Mouse (Mus musculus): ENCODE measurements at regions not wholly inside any gene's neighbourhood (a gene's known extent, or its start where the extent isn't known, plus 50 kb on each side); places are given as distances from the start of the nearest gene placed in this dataset.

DNA sequence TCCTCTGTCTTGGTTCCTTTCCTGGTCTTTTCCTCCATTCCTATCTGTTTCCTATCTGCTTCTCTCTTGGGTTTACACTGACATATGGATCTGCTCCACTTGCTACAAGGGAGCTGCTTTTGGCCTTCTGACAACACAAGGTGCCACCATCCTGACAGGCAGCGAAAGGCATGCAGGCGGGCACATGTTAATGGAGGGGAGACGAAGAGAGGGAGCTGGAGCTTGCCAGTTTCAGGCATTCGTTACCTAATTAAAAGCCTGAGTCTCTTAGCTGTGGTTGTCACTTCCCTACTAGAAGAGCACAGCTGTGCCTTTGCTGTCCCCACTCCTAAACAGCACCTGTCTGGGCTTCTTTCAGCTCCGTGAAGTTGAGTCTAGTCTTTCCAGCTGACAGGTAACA is 711.5 kb upstream of the Kirrel3 start:
- DNase-seq (ENCODE audit: low spot score in 2 of 2) = no peak

DNA sequence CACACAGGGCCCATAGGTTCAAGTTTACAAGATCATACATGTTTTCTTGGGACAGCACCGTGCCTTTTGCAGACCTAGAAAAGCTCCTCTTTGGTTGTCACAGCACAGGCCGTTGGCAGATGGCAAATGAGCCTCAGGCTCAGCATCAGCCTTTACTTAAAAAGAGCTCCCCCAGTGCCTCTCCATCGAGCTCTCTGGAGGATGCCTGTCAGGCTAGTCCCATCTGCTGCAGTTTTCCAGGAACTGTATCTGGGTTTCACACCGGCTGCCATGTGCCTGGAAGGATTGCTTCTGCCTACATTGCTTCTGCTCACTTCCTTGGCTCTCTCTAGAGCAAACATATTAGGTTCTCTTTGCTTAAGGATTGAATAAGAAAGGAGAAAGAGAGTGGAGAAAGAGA is 695.1 kb upstream of the Kirrel3 start:
- DNase-seq (ENCODE audit: low spot score in 2 of 2) = no peak

DNA sequence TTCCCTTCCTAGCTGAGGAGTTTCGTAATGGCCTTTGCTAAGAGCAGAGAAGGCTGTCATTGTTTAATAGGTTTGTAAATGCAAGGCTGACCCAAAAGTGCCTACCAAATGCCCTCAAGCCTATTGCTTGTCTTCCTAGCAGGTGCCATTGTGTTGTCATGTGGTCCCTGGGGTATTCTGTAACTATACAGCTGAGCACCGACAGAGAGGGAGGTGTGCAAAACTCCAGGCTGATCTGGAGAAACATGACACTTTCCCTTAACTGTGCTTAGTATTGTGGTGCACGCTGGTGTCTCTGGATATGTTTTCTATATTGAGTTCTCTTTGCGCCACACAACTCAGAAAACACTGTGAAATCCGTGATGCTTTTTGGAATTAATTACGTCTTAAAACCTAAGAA is 685.4 kb upstream of the Kirrel3 start:
- DNase-seq (ENCODE audit: low spot score in 2 of 2) = no peak

DNA sequence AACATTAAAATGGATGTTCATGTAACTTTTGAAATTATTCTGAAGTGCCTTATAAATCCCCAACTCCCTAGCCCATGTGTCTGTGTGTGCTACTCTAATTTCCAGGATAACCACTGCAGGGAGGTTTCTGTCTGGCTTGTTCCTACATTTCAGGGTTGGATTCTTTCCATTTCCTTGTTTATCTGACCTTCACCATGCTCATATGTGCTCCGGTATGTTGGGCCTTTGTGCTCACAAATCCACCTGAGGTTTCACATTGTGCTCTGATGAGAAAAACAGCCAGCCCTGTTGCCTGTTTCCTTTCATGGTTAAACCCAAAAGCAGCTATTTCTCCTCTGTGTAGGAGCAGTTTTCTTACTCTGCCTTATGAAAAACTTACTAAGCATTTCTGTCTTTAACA is 684.9 kb upstream of the Kirrel3 start:
- DNase-seq (ENCODE audit: low spot score in 2 of 2) = no peak

DNA sequence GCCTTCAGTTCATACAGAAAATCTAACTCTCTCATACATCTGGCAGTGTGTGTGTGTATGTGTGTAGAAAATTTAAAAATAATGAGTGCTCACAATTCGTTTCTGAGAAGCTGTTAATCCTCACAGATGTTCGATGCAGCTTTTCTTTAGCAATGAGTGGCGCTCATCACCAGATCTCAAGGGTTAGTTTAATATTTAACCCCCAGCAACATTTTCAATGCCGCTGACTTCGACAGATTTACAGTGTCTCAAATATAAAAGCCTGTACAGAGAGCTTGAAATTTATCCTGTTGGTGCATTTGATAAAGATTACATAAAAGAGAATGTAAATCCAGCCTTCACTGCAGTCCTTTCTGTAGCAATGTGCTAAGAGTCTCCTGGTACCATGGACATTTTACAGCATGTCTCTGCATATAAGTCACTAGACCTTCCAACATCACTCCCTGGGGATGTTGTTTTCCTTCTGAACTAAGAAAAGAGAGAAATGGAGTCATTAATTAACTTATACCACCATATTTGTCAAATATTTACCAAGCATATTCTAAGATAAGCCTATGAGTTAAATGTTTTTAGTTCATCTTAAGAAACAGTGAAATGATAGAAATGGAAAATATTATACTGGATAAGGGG is 670.8 kb upstream of the Kirrel3 start:
- no peak for DNase-seq (ENCODE audit: low spot score in 2 of 2)

DNA sequence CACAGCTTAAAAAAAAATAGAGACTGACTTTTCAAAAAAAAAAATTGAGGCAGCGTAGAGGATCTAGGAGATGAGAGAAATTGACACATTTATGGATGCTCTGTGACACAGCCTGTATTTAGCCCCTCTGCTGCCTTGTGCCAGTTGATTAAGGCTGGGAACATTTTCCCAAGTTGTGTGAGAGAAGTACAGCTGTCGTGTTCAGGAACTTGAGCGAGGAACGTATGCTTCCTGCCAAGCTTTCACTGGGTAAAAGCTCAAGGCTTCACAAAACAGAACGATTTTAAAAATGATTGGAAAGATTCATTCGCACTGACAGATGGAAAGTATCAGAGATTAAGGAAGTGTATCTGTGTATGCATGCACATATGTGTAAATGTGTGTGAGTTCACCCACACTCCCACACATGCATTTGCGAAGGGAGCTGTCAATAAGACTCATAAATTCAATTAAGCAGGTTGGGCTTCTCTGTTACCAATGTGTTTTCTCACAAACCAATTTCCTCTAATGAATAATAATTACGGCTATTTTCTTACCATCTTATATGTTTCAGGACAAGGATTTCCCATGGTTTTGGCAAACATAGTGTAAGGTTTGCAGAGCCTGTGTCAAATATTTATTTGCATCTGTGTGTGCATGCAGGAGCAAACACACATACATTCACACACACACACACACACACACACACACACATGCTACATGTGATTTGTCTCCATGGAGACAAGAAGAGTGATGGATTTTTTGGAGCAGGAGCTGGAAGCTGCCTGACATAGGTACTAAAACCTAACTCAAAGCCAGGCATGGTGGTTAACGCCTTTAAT is 662.9 kb upstream of the Kirrel3 start:
- no peak for DNase-seq (ENCODE audit: low spot score in 2 of 2)

DNA sequence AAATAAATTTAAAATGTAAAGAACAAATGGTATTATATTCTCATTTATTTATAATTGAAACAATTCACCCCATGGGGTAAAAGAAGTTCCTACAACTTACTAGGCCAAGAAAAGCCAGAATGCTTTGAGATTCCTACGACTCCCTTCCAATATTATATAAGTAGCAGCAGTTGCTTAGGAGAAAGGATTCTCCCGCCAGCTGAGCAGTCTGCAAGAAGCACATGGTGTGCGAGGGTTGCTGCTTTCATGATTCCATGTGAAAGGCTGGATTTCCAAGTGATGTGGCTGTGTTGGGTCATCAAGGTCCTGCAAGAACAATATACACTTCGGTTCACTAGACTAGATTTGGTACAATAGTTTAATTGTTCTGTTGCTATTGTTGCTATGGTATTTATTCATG is 659.6 kb upstream of the Kirrel3 start:
- no peak for DNase-seq (ENCODE audit: low spot score in 2 of 2)

DNA sequence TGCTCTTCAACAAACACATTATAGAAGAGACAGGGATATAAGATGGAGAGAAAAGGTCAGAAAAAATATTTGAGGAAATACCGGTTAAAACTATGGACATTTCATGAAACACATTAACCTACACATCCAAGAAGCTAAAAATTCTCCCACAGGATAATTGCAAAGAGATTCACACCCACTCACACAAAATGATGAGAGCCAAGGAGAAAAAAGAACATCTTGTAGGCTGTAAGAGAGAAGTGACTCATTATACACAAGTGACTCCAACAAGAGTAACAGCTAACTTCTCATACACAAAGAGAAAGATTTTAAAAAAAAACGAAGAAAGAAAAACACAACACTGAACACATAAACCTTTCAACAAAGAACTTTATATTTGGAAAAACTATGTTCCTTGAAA is 658.3 kb upstream of the Kirrel3 start:
- no peak for DNase-seq (ENCODE audit: low spot score in 2 of 2)

DNA sequence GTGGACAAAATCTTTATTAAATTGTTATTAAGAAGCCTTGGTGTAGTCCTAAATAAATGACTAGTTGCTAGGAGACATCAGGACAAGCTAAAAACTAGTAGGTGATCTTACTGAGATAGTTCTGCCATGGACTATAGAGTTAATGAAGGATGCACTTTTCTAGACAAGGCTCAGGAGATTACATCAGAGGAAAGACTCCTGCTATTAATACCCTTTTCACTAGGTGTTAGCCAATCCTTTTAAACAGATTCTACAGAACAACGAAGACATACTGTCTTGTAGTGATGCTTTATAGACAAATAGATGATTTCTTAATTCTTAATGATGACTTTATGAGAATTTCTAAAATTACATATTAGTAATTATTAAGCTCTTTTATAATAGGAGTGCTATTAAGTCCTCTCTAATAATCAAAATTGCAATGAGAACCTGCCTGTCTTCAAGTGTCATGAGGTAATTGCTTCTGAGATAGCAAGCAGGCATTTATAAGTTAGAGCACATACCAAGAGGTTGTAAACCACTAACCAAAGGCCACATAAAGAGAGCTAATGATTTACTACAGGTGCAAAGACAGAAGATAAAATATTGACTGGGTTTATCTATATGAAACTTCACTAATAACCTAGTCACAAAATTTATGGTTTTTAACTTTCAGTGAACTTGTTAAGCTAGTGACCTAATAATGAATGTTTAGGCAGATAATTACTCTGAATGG is 647.9 kb upstream of the Kirrel3 start:
- DNase-seq (ENCODE audit: low spot score in 2 of 2) = no peak

DNA sequence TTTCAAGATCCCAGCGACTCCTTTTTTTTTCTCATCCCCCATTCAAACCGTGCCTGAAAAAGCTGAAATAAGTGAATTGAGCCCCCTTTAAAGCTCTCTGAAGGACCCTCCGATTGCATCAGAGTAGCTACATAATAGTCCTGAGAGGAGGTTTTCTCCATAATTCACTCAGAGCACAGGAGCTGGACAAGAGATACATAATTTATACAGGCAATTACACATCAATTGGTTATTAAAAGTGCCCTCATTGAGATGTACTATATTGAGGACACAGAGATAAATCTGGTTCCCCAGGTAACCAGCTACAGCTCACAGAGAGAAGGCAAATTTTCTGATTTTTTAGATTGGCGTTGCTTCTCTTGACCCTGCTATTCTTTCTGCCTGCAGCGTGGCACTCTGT is 636.1 kb upstream of the Kirrel3 start:
- DNase-seq (ENCODE audit: low spot score in 2 of 2) = no peak

DNA sequence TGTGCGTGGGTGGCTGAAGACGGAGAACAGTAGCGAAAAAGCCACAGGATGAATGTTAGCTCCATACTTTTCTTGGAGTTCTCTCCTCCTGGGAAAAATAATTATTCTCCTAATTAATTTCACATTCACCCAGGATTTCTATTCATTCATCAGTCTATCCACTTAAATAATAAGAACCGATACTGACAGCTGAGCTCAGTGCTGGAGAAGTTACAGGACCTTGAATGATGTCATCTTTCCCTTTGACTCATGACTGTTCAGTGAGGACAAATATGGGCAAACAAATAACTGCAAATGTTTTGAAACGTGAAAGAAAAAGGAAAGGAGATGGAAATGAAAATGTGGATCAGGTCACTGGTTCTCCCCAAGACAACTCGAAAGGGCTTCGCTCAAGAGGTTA is 635.7 kb upstream of the Kirrel3 start:
- no peak for DNase-seq (ENCODE audit: low spot score in 2 of 2)

DNA sequence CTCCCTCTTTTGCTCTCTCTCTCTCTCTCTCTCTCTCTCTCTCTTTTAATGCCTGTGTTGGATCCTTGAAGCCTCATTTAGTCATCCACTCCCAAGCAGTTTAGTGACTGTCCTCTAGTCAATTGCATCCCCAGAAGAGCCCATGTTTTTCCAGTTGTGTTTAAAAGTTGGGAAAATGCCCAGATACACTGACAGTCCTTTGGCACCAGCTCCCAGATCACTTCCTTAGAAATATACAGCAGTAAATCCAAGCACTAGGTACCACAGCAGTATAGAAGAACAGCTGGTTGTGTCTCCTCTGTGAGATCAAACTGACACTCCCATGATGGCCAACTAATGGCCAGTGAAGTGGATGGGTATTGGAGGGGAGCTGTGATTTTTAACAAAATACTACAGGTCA is 634.7 kb upstream of the Kirrel3 start:
- DNase-seq (ENCODE audit: low spot score in 2 of 2) = no peak

DNA sequence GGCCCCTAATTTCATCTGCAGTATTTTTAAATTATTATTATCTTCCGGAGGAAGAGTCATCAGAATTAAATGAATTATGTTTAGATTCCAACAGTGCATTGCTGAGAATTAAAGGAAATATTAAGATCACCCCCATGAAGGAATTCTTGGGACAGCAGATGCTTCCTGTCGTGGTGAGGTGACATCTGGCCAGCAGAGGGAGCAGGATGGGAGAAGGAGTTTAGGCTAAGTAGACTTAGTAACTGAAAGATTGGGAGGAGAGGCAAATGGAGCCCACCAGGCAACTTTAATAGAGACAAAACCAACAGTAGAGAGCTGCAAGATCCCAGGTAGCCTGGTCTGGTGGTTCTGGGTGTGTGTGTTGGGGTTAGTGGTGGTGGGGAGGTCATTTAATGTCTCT is 629.5 kb upstream of the Kirrel3 start:
- DNase-seq (ENCODE audit: low spot score in 2 of 2) = no peak

DNA sequence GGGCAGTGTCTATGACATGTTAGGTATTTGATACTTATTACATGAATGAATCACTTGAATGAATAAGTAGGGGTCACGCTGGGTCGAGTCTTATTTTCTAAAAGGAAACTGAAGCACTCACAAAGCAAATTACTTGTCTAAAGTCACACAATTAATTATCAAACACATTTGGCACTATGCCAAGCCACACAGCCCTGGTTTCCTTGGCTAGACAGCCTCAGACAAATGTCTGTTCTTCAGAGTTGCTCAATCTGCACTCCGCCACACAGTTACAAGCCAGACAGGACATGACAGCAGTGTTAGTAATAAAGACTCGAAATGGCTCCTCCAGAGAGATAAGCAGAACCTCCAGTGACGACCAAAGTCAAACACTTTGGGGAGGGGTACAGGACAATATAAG is 627.2 kb upstream of the Kirrel3 start:
- DNase-seq (ENCODE audit: low spot score in 2 of 2) = no peak

DNA sequence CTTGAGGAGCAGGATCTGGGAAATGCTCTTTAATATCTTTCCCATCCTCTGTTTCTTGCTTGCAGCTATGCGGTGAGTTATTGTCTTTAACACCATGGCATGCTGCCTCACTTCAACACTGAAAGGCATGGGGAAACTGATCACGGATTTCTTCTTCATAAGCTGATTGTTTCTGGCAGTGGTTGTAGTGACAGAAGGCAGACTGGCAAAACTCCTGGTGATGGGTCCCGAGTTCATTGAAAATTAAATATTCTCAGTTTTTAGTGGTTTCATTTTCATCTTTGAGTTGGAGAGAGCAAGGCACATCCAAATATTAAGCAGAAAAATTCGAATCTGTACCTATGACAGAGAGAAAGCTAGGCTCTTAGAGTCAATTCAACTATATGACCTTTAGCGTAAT is 617.0 kb upstream of the Kirrel3 start:
- DNase-seq (ENCODE audit: low spot score in 2 of 2) = no peak

DNA sequence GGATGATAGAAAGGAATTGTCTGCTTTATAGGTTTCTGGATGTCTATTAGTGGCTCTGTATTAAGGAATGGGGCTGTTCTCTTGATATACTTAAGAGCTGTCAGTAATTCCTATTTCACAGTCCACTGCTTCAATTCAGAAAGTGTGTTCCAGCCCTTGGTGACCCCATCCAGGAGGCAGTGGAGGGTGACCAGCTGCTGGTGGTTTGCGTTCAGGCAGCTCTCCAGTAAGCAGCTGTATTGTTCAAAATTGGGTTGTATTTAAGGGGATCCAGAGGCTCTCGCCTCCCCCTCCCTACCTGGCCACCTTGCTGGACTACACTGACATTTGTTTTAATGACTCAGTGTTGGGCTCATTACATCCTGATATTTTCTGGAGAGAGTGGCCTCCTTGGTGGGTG is 598.4 kb upstream of the Kirrel3 start:
- no peak for DNase-seq (ENCODE audit: low spot score in 2 of 2)

DNA sequence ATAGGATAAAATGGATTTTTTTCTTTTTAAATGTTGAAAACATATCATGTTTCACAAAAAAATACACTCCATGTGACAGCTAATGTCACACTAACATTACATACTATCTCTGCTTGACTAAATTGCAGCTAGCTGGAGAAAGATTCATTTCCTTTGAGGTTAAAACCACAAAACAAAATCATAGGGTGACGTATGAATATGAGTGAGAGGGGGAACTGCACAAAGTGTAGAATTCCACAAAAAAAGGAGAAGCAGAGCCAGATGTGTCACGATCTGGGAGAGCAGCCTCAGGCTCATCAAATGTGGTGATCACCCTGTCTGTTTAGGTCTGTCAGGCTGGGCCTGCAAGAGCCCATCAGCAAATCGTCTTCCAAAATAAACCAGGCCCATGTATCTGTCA is 593.7 kb upstream of the Kirrel3 start:
- no peak for DNase-seq (ENCODE audit: low spot score in 2 of 2)

DNA sequence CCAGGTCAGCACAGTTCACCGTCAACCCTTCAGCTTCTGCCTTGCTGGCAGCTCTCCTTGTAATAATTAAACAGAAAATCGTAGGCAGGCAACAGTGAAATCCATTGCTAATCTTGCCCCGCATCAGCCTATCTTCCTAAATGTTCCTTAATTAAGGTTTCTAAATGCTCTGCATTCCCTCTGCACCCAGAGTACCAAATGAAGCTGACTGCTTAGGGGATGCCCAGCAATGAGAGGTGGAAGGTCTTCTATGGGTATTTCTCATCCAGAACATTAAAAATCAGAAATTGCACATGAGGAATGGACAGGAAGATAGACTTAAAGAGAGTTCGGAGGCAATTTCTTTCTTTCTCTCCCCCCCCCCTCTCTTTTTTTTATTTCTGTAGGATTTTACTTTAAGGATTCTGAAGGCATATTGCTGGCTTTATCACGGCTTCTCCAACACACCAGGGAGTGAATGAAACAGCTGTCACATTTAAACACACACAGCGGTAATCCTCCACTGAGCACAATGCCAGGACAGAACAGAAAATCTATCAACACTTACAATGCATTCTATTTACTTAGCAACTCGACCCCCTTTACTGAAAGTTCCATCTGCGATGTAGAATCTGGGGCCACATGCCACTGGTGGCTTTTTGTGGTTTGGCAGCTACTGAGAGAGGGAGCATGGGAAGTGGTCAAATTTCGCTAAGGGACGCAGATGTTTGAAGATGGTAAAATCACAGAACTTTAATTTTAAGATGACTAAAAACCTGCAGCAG is 584.2 kb upstream of the Kirrel3 start:
- DNase-seq (ENCODE audit: low spot score in 2 of 2) = no peak

DNA sequence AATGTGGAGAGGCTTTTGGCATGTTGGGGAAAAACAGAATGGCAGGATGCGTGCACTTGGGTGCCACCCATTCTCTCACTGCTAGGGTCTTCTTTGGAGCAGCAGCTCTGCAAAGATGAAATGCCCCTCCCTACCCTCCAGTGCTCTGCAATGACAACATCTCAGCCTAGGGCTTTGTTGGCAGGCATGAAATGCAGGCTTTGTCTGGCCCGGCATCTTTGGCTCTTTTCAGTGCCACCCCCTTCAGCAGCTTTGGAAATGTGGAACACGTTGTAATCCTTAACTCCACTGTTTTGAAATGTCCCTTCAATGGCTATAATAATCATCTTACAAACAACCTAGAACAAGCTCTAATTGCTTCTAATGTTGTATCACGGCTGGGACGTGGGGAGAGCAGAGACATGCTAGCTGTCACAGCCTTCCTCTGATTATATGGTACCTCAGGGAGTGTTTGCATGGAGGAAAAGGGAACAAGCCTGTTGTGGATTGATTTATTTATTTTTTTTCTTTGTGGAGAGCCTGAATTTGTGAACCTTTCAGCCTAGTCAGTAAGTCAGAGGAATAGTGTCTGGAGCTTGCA is 581.6 kb upstream of the Kirrel3 start:
- no peak for DNase-seq (ENCODE audit: low spot score in 2 of 2)

DNA sequence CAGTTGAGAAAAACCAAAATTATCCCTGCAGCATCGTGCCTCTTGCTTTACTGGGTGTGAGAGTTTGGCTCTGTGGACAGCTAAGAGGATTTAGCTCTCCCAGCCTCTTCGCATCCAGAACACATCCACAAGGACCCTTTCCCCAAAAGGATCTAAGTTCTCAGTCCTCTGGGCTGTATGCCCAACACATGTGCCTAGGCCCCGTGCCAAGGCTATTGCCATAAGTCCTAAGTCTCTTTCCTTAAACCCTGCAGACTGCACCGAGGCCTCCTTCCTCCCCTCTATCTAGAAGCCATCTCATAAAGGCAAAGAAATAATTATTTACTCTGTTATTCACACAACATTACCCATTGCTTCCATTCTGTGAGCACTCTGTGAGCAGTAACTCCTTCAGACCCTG is 570.8 kb upstream of the Kirrel3 start:
- no peak for DNase-seq (ENCODE audit: low spot score in 2 of 2)

DNA sequence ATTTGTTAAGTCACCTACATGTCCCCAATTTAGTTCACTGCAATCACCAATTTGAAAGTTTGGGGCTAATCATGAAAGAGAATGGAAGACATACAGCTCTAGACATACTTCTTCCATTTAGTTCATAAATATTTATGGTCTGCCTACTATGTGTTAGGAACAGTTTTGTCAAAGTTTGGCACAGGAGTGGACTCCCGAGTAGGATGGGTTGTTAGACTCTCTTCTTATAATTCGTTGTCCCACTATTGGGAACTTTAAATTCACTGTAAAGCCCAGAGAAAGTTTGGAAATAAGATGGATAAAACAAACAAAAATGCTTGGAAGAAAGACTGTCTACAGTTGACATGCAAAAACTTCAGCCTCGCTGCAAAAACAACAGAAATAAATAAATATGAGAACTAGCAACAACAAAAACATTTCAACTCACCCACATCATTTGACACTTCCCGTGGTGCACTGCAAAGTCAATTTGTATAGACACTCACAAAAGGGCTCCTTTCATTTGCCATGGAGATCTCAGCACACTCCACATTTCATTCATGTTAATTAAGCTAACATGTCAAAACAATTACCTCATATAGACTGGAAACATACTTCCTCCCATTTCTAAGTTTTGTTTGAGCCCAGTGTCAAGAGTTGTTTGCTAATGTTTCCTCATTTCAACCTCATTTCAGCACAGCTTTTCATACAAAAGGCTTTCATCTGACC is 570.2 kb upstream of the Kirrel3 start:
- no peak for DNase-seq (ENCODE audit: low spot score in 2 of 2)

Data from spleen, postnatal 14 days (tissue).